Mouse (Mus musculus) liver, postnatal 0 days (tissue): Measurements from ENCODE around the gene Blzf1. TPM values are rescaled to one million over a fixed set of nuclear protein-coding genes. Genes with fewer than 3 reads are reported as not detected.

Source experiments
- ATAC-seq: fragments of 200-750 bp; cut with Nextera tagmentation; 2 replicates; pipeline ENCODE4 v1.8.0; 2017; ENCODE audit warnings: mild to moderate bottlenecking, moderate library complexity
- DNase-seq: peaks from one replicate; pipeline ENCODE4 v3.0.0-alpha.2; 2016
- H3K27ac ChIP-seq: fragments of 300-500 bp; sonication (generic); 2 replicates; pipeline ENCODE4 v1.5.1; 2014; ENCODE audit warnings: antibody characterized with exemption, moderate library complexity, mild to moderate bottlenecking, low read depth
- H3K27me3 ChIP-seq: fragments of 300-500 bp; sonication (generic); 2 replicates; pipeline ENCODE4 v1.6.1; 2014; ENCODE audit warnings: low read length, control low read depth, mixed read lengths; ENCODE audit not compliant: insufficient read depth
- H3K36me3 ChIP-seq: fragments of 300-500 bp; sonication (generic); replicated peaks from 2 replicates; pipeline ENCODE4 v1.6.1; 2014; ENCODE audit warnings: mild to moderate bottlenecking, control low read depth, low read length, moderate library complexity, mixed read lengths; ENCODE audit not compliant: insufficient read depth
- H3K4me1 ChIP-seq: fragments of 300-500 bp; sonication (generic); 2 replicates; pipeline ENCODE4 v1.6.1; 2014; ENCODE audit warnings: antibody characterized with exemption, mild to moderate bottlenecking, control low read depth; ENCODE audit not compliant: insufficient read depth
- H3K4me2 ChIP-seq: fragments of 300-500 bp; sonication (generic); 2 replicates; pipeline ENCODE4 v1.6.1; 2014; ENCODE audit warnings: low read depth, mild to moderate bottlenecking, low read length, moderate library complexity, mixed read lengths
- H3K4me3 ChIP-seq: fragments of 300-500 bp; sonication (generic); 2 replicates; pipeline ENCODE4 v1.5.1; 2014; ENCODE audit warnings: low read depth, low read length
- H3K9ac ChIP-seq: fragments of 300-500 bp; sonication (generic); replicated peaks from 2 replicates; pipeline ENCODE4 v1.6.1; 2014; ENCODE audit warnings: mild to moderate bottlenecking, moderate library complexity
- H3K9me3 ChIP-seq: fragments of 300-500 bp; sonication (generic); 2 replicates; pipeline ENCODE4 v1.6.1; 2016; ENCODE audit warnings: mild to moderate bottlenecking, control low read depth, low read length, mixed read lengths
- CTCF ChIP-seq: sonication (generic); IDR thresholded peaks from 2 replicates; pipeline ENCODE4 v1.5.1; 2016; ENCODE audit warnings: antibody characterized with exemption, low read depth
- EP300 ChIP-seq: IDR thresholded peaks from 2 replicates; pipeline ENCODE4 v1.6.1; 2016; ENCODE audit warnings: antibody characterized with exemption, low read depth, mild to moderate bottlenecking
- WGBS: fragments of 180-500 bp; shearing (Covaris S2); extraction: QIAGEN DNeasy Blood & Tissue Kit; methylation state at CpG from one replicate; pipeline ENCODE4 v1.1.7; 2014; ENCODE audit not compliant: insufficient replicate concordance; 5-methylcytosine and 5-hydroxymethylcytosine counted together
- polyA plus RNA-seq: library from polyadenylated mRNA; unstranded; fragments of >200 nt; fragmentation: Nextera tagmentation; extraction: Ambion mirVana; gene quantifications from 2 replicates; pipeline ENCODE4 v1.2.1, GENCODE M21; 2015

Blzf1 gene
- polyA plus RNA-seq, 1 experiment from 2014 or later: 9.7 TPM

DNA sequence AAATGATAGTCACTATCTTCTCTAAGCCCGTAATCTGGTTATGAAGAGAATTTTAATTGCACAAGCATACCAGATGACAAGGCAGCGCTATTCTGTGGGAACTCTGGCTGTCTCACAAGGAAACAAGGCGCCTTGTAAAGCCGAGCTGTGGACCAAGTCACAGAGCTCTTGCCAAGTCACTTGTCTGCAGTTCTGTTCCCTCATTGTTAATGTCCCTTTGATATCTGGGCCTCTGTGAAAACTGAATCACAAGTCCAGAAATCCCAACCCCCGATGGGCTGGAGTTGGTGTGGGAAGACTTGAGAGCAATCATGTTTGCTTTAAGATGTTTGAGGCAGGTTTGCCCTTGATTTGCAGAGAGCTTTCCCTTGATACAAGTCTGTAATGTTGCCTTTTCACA lies 13.4 kb upstream of the Blzf1 start:
- 83% methylated on average over 5 of the region's 5 CpGs for WGBS
- Histone ChIP-seq H3K4me2 (no peak overlapping the region), H3K27me3 (no peaks in the 10 kb centered on the region), H3K27ac (no peak overlapping the region), H3K36me3 (no peaks in the 10 kb centered on the region), H3K9me3 (no peaks in the 10 kb centered on the region), H3K4me1 (peaks cover 5% of the 10 kb centered on the region; the same call in 1 of the 2 replicates), H3K4me3 (no peak overlapping the region), H3K9ac (no peak overlapping the region)
- ATAC-seq: no peak
- DNase-seq: no peak
- TF ChIP-seq EP300: no peak
- TF ChIP-seq CTCF: no peak

DNA sequence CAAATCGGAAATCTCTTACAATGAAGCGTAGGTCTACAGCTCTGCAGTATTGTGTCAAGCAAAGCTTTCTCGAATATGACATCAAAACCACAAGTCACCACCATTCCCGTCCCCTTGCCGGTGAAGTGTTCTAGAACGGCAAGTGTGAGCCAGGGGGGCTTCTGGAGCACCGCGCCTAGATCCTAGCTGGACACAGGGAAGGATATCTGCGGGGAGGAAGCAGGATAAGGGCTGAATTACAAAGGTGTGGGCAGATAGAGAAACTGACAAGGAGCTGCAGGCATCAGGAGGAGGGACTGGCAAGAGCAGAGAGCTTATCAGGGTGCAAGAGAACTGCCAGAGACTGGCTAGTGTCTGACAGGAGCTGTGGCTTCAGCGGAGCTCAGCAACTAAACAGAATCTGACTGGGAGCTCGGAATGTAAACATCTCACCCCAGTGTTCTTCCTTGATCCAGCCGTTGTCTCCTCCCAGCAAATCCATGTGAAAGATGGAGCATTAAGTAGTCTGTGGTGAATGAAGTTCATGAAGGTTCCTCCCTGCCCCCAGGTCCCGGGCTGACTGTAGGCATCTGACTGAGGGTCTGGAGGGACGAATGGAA lies 12.4 kb upstream of the Blzf1 start:
- H3K9me3 ChIP-seq: no peaks in the 10 kb centered on the region
- H3K27ac ChIP-seq: no peak overlapping the region
- no peak for TF ChIP-seq CTCF
- TF ChIP-seq EP300: no peak
- H3K4me3 ChIP-seq: no peak overlapping the region
- no peaks in the 10 kb centered on the region for H3K36me3 ChIP-seq
- peaks cover 5% of the 10 kb centered on the region; the same call in 1 of the 2 replicates for H3K4me1 ChIP-seq
- no peak for ATAC-seq
- 60% methylated on average over 14 of the region's 14 CpGs for WGBS
- H3K9ac ChIP-seq: no peak overlapping the region
- no peak for DNase-seq
- no peak overlapping the region for H3K4me2 ChIP-seq
- H3K27me3 ChIP-seq: no peaks in the 10 kb centered on the region

DNA sequence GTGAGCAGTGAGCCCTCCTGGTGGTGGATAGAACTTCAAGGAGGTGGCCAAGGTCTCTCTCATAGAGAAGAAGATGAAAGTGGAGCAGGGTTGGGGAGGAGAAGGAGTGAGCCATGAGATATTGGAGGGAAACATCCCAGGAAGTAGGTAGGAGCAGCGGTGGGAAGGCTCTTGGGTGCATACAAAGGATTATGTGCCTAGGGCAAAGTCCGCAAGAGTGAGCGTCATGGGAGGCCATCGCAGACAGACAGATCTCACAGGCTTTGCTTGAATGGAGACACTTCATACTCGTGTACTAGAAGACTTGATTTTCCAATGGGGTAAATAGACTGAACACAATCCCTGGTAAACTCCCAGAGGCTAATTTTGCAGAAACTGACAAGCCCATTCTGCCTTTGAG lies 11.2 kb upstream of the Blzf1 start:
- DNase-seq (no peak), ATAC-seq (no peak)
- no peak overlapping the region for H3K4me3 ChIP-seq

GRCm38 (mm10) chr1:164317261-164317660 lies 10.0 kb upstream of the Blzf1 start:
- H3K27ac ChIP-seq: no peak overlapping the region
- H3K9ac ChIP-seq: no peak overlapping the region
- H3K4me1 ChIP-seq: peaks cover 5% of the 10 kb centered on the region; the same call in 1 of the 2 replicates
- no peak for TF ChIP-seq CTCF
- 78% methylated on average over 9 of the region's 9 CpGs for WGBS
- no peak overlapping the region for H3K4me2 ChIP-seq
- peaks cover 3% of the 10 kb centered on the region; the same call in 1 of the 2 replicates for H3K36me3 ChIP-seq
- no peaks in the 10 kb centered on the region for H3K27me3 ChIP-seq
- no peak for ATAC-seq
- H3K9me3 ChIP-seq: no peaks in the 10 kb centered on the region
- no peak overlapping the region for H3K4me3 ChIP-seq
- DNase-seq: no peak

More for the DNA sequence above, 11.2 kb upstream of the Blzf1 start:
- H3K9me3 ChIP-seq: no peaks in the 10 kb centered on the region
- peaks cover 5% of the 10 kb centered on the region; the same call in 1 of the 2 replicates for H3K4me1 ChIP-seq
- no peak overlapping the region for H3K4me2 ChIP-seq
- TF ChIP-seq CTCF (no peak), EP300 (no peak)
- H3K27ac ChIP-seq: no peak overlapping the region
- H3K36me3 ChIP-seq: no peaks in the 10 kb centered on the region
- H3K9ac ChIP-seq: no peak overlapping the region
- H3K27me3 ChIP-seq: no peaks in the 10 kb centered on the region
- 75% methylated on average over 5 of the region's 5 CpGs for WGBS

DNA sequence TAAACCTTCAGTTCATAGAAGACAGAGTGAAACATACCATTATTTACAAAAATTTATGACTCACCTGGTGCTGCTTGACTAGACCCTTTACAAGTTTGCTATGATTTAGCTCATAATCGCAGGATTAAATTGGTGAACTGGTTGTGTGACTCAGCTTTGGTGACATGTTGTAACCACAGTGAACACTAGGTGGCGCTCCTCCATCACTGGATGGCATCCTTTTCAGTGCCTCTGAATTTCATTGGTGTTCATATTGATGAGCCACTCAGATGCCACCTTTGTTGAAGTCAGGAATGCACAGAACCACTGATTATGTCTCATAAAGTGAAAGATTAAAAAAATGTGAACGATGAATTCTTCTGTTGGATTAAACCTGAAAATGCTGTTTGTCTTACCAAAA lies 9.4 kb upstream of the Blzf1 start:
- Histone ChIP-seq H3K27me3 (no peaks in the 10 kb centered on the region), H3K4me1 (peaks cover 5% of the 10 kb centered on the region; the same call in 1 of the 2 replicates), H3K4me2 (no peak overlapping the region), H3K4me3 (no peak overlapping the region), H3K9ac (no peak overlapping the region), H3K27ac (no peak overlapping the region), H3K36me3 (peaks cover 3% of the 10 kb centered on the region; the same call in 1 of the 2 replicates), H3K9me3 (no peaks in the 10 kb centered on the region)
- TF ChIP-seq CTCF (peak; percentile 98), EP300 (no peak)
- DNase-seq (peak; percentile 84), ATAC-seq (peak; percentile 55)
- 23% methylated on average over 3 of the region's 3 CpGs for WGBS

DNA sequence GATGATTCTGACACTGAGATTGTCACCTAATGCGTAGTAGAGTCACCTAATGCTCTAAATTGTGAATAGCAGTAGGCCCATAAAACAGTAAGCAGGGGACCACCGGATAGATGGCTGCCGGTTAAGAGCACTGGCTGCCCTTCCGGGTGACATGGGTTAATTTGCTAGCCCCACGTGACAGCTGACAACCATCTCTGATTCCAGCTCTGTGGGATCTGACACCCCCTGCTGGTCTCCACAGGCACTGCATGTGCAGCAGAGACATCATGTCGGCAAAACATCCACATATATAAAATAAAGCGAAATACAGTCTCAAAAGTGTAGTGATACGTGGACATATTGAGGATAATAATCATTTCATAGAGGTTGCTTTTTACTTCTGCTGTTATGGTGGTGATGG lies 8.0 kb upstream of the Blzf1 start:
- ATAC-seq (no peak), DNase-seq (peak; percentile 59)
- TF ChIP-seq CTCF (peak; percentile 78), EP300 (no peak)
- H3K27me3 ChIP-seq: no peaks in the 10 kb centered on the region
- H3K4me2 ChIP-seq: no peak overlapping the region
- no peak overlapping the region for H3K9ac ChIP-seq
- H3K4me1 ChIP-seq: peaks cover 5% of the 10 kb centered on the region; the same call in 1 of the 2 replicates
- peaks cover 3% of the 10 kb centered on the region; the same call in 1 of the 2 replicates for H3K36me3 ChIP-seq
- H3K27ac ChIP-seq: no peak overlapping the region
- H3K4me3 ChIP-seq: no peak overlapping the region
- no peaks in the 10 kb centered on the region for H3K9me3 ChIP-seq
- 79% methylated on average over 8 of the region's 8 CpGs for WGBS
